8 mouse cellular contexts compared by ENCODE assay signal in the genomic region with DNA sequence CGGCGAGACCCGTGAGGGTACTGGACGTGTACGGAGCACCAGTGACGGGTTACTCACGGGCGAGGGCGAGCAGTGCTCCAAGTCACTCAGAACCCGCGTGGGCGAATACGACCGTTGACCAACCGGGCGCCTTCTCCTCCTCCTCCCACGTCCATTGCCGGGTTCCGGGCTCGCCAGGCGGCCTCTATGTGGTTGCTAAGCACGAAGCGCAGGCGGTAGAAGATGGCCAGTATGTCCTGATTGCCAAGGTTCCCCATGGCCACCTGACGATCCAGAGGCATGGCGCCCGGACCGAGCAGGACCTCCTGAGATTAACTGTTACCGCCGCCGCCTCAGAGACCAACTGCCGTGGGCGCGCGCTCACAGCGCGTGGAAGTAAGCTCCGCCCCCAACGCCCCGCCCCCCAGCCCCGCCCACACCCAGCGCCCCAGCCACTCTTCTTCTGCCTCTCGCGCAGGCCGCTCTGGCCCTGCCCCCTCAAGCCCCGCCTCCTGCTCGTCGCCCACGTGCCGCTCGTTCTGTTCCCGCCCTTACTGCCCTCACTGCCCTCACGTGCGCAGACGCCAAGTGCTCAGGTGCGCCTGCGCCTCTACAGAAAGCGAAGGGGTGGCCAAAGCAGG. TPM values are rescaled to one million over a fixed set of nuclear protein-coding genes. Genes with fewer than 3 reads are reported as not detected.
A peak's percentile ranks its signal among the peaks of the same experiment; 100 is the strongest.
DNase-seq lines count a peak whose midpoint lies in the region; ATAC-seq lines count a peak whose summit lies in the region.

No protein-coding gene starts in this region.

- H3K4me1 ChIP-seq in hindbrain, embryonic 12.5 days: 0 out of 2 replicates have a peak, but pooled peaks cover 5% of the 10 kb centered on the region

- 28% methylated on average over 58 of the region's 58 CpGs for WGBS in hindbrain, embryonic 12.5 days

- 0 out of 2 replicates have a peak overlapping the region, but pooled peaks have one; percentile 23 for H3K9ac ChIP-seq in hindbrain, embryonic 12.5 days

- H3K9me3 ChIP-seq in hindbrain, embryonic 12.5 days (replicated peaks): 0 out of 2 replicates have a peak, but pooled peaks cover 3% of the 10 kb centered on the region

- peak overlapping the region; percentile 32 for H3K4me3 ChIP-seq in hindbrain, embryonic 12.5 days

- no peaks in the 10 kb centered on the region for H3K36me3 ChIP-seq in hindbrain, embryonic 12.5 days

- H3K27me3 ChIP-seq in hindbrain, embryonic 12.5 days: peaks cover 11% of the 10 kb centered on the region

- peak; percentile 96 for DNase-seq in R1 (ENCODE audit: low read depth, low spot score)
- DNase-seq in cerebellum, adult 9-11 months: peak; percentile 62
- peak; percentile 24 to 39 for DNase-seq in layer of hippocampus, postnatal 25 days (ENCODE audit: extremely low spot score in 1 of 2, low spot score in 1 of 2)
- DNase-seq in lung, postnatal 25 days (ENCODE audit: low spot score): peak; percentile 92
- peak; percentile 82 for DNase-seq in retina, postnatal 1 day
- DNase-seq in thymus, postnatal 4 days: peak; percentile 53

- H3K27ac ChIP-seq in hindbrain, embryonic 12.5 days: no peak overlapping the region

- ATAC-seq in frontal cortex, adult (ENCODE audit: low TSS enrichment): peak; percentile 51
- peak; percentile 29; the same call in 1 of the 2 replicates for ATAC-seq in hindbrain, embryonic 12.5 days (ENCODE audit: low FRiP score)

- H3K4me2 ChIP-seq in hindbrain, embryonic 12.5 days (replicated peaks): peak overlapping the region; percentile 57

RNA-seq across cellular contexts. Expression of a gene that starts 17.0 kb away (rescaled TPM):
- polyA plus RNA-seq in hindbrain, embryonic 12.5 days (2016; fragmentation: Nextera tagmentation; extraction: Ambion mirVana): 44.2 and 51.1 TPM in 2 replicates
- 10 to 100 TPM; 18.0 to 18.3 TPM for total RNA-seq in layer of hippocampus, postnatal 25 days (2021)

Comparison
In these comparisons a context has a peak if more than half of its experiments do, and no peak if none do; other contexts are left out.
1. DNase-seq: peak in every context shown above with its lines; median percentile 96 in R1; 92 in lung, postnatal 25 days; 82 in retina, postnatal 1 day; 62 in cerebellum, adult 9-11 months; 53 in thymus, postnatal 4 days; 32 in layer of hippocampus, postnatal 25 days.